Comparison of ENCODE assay signal across 9 mouse cellular contexts in the genomic region with DNA sequence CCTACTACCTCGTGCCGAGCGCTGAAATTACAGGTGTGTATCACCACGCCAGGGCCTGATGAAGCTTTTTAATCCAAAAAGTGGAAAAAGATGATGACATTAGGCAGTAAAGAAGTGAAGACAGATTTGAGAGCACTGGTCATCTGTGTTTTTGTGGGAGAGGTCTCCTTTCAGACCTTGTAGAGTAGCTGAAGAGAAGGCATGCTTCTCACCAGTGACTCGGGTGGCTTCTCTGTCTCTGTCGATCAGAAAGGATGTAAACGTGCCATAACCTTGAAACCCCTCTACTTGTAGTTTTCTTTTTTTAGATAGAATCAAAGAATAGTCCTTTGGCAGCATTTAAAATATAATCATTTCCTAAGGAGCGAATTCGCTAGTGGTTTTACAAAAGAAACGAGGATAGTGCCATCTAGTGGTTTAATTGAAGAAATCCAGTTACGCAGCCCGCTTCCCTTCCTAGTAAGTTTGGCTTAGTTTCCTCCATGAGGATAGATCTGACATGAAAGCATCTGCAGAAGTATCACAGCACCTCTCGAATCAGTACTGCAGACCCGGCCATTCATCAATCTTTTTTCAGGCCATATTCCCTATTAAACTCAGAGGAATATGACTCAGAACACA. TPM values are rescaled to one million over a fixed set of nuclear protein-coding genes. Genes with fewer than 3 reads are reported as not detected.
DNase-seq lines count a peak whose midpoint lies in the region; ATAC-seq and TF ChIP-seq lines count a peak whose summit lies in the region.
"Had no signal": no experiment of that assay in that cellular context is flagged by ENCODE, and none has a peak within 500 bp of the region (broad histone marks: within the 10 kb centered on the region; RNA-seq: fewer than 3 reads in every experiment).

No protein-coding gene starts in this region.

- no peak overlapping the region for H3K4me2 ChIP-seq in limb, embryonic 14.5 days (replicated peaks; ENCODE audit: low read depth, low read length, severe bottlenecking)
- H3K4me2 ChIP-seq: embryonic facial prominence, embryonic 13.5 days had no signal

- peak; percentile 70 for ATAC-seq in erythroblast, adult 5-6 weeks (replicated peaks; ENCODE audit: low FRiP score, poor library complexity, severe bottlenecking)
- no peak for ATAC-seq in limb, embryonic 14.5 days (ENCODE audit: low FRiP score, low read depth)

- H3K36me3 ChIP-seq in limb, embryonic 14.5 days (ENCODE audit: control insufficient read depth, insufficient read depth, low read length), result no peaks in the 10 kb centered on the region
- H3K36me3 ChIP-seq: embryonic facial prominence, embryonic 13.5 days had no signal

- no peak overlapping the region for H3K9ac ChIP-seq in limb, embryonic 14.5 days (ENCODE audit: low read depth, low read length, severe bottlenecking)
- H3K9ac ChIP-seq: embryonic facial prominence, embryonic 13.5 days had no signal

- no peak for TF ChIP-seq POLR2A in brain, embryonic 14.5 days (IDR thresholded peaks at IDR 0.05; ENCODE audit: borderline replicate concordance, extremely low read depth, insufficient read depth, insufficient read length, poor library complexity, severe bottlenecking)
- no peak for TF ChIP-seq POLR2A in limb, embryonic 14.5 days (IDR thresholded peaks at IDR 0.05; ENCODE audit: borderline replicate concordance, extremely low read depth, insufficient read depth, insufficient read length)

- H3K27ac ChIP-seq in limb, embryonic 14.5 days (replicated peaks; ENCODE audit: low read depth, low read length), result no peak overlapping the region
- H3K27ac ChIP-seq: embryonic facial prominence, embryonic 13.5 days had no signal

- no peaks in the 10 kb centered on the region for H3K9me3 ChIP-seq in limb, embryonic 14.5 days (ENCODE audit: control insufficient read depth, low read length)
- H3K9me3 ChIP-seq: embryonic facial prominence, embryonic 13.5 days had no signal

- peak; percentile 49 for DNase-seq in right cerebral cortex, adult 18-20 months
- no peak for DNase-seq in right cerebral cortex, postnatal 25 days
- DNase-seq in brain, embryonic 14.5 days (ENCODE audit: low read depth), result peak; percentile 87
- DNase-seq in hindlimb bud, embryonic 11.5 days (ENCODE audit: extremely low spot score, low read depth, low spot score), result peak; percentile 42
- peak; percentile 92 for DNase-seq in limb, embryonic 14.5 days (ENCODE audit: low spot score)
- peak; percentile 70 for DNase-seq in naive thymus-derived CD4-positive, alpha-beta T cell, adult 2 months (ENCODE audit: low read depth)
- no peak for DNase-seq in gastrocnemius, postnatal 25 days

- H3K4me1 ChIP-seq in limb, embryonic 14.5 days (ENCODE audit: control insufficient read depth, insufficient read depth, low read length), result no peaks in the 10 kb centered on the region
- H3K4me1 ChIP-seq: embryonic facial prominence, embryonic 13.5 days had no signal

- peak; percentile 53 for TF ChIP-seq CTCF in brain, embryonic 14.5 days (IDR thresholded peaks at IDR 0.05; ENCODE audit: borderline replicate concordance, extremely low read depth, insufficient read depth, insufficient read length)

- WGBS in limb, embryonic 14.5 days, result 29% methylated on average over 14 of the region's 14 CpGs

- H3K27me3 ChIP-seq in limb, embryonic 14.5 days (ENCODE audit: control insufficient read depth, insufficient read depth, low read length), result no peaks in the 10 kb centered on the region
- H3K27me3 ChIP-seq: embryonic facial prominence, embryonic 13.5 days had no signal

- H3K4me3 ChIP-seq in limb, embryonic 14.5 days (replicated peaks; ENCODE audit: low read length), result no peak overlapping the region
- H3K4me3 ChIP-seq: embryonic facial prominence, embryonic 13.5 days had no signal

RNA-seq across cellular contexts. Expression of a gene that starts 21.2 kb away (rescaled TPM):
- polyA plus RNA-seq in brain, embryonic 14.5 days (2012; rRNA removed), result 175 and 187 TPM in 2 replicates
- total RNA-seq in erythroblast, adult 5-6 weeks (2015; ENCODE audit: low replicate concordance), result 75.7 and 83.0 TPM in 2 replicates
- total RNA-seq in erythroblast, adult 5-6 weeks (2017; ENCODE audit: low replicate concordance), result 73.2 and 104 TPM in 2 replicates
- polyA plus RNA-seq in limb, embryonic 14.5 days (2012; rRNA removed), result 87.5 and 200 TPM in 2 replicates
- polyA plus RNA-seq in limb, embryonic 14.5 days (2014; fragmentation: Nextera tagmentation; extraction: Ambion mirVana), result 250 and 262 TPM in 2 replicates
- 10 to 100 TPM; 28.8 to 32.8 TPM for total RNA-seq in gastrocnemius, postnatal 25 days (2021)

RNA-seq across cellular contexts. Expression of a gene that starts 50.5 kb away (rescaled TPM):
- 11.4 and 14.7 TPM in 2 replicates for polyA plus RNA-seq in brain, embryonic 14.5 days (2012; rRNA removed)
- 0.19 and 2.5 TPM in 2 replicates for total RNA-seq in erythroblast, adult 5-6 weeks (2015; ENCODE audit: low replicate concordance)
- total RNA-seq in erythroblast, adult 5-6 weeks (2017; ENCODE audit: low replicate concordance), result 1.1 and 1.7 TPM in 2 replicates
- 4.9 and 5.4 TPM in 2 replicates for polyA plus RNA-seq in limb, embryonic 14.5 days (2012; rRNA removed)
- 12.4 and 14.1 TPM in 2 replicates for polyA plus RNA-seq in limb, embryonic 14.5 days (2014; fragmentation: Nextera tagmentation; extraction: Ambion mirVana)
- 1 to 10 TPM; 1.5 to 2.1 TPM for total RNA-seq in gastrocnemius, postnatal 25 days (2021)

RNA-seq across cellular contexts. Expression of a gene that starts 50.9 kb away (rescaled TPM):
- polyA plus RNA-seq in brain, embryonic 14.5 days (2012; rRNA removed), result 3.3 and 3.6 TPM in 2 replicates
- 4.0 and 14.4 TPM in 2 replicates for total RNA-seq in erythroblast, adult 5-6 weeks (2015; ENCODE audit: low replicate concordance)
- total RNA-seq in erythroblast, adult 5-6 weeks (2017; ENCODE audit: low replicate concordance), result 4.4 and 6.4 TPM in 2 replicates
- polyA plus RNA-seq in limb, embryonic 14.5 days (2012; rRNA removed), result 12.2 and 15.0 TPM in 2 replicates
- polyA plus RNA-seq in limb, embryonic 14.5 days (2014; fragmentation: Nextera tagmentation; extraction: Ambion mirVana), result 29.9 and 31.1 TPM in 2 replicates
- total RNA-seq in gastrocnemius, postnatal 25 days (2021), result 1 to 10 TPM; 1.4 TPM

Comparison
In these comparisons a context has a peak if more than half of its experiments do, and no peak if none do; other contexts are left out.
1. DNase-seq: peak in right cerebral cortex, adult 18-20 months (single experiment), brain, embryonic 14.5 days (single experiment), hindlimb bud, embryonic 11.5 days (single experiment), limb, embryonic 14.5 days (single experiment) and naive thymus-derived CD4-positive, alpha-beta T cell, adult 2 months (single experiment); none in right cerebral cortex, postnatal 25 days (single experiment) and gastrocnemius, postnatal 25 days (single experiment).